Mouse (Mus musculus) gastrocnemius, postnatal 25 days (tissue): ENCODE results near the gene Srxn1. TPM values are rescaled to one million over a fixed set of nuclear protein-coding genes. Genes with fewer than 3 reads are reported as not detected.

Experiments used
- DNase-seq: peaks from one replicate; pipeline ENCODE4 v3.0.0; 2022
- total RNA-seq, 2 experiments: library from RNA; stranded (reverse); gene quantifications; 1 replicate in 1 of 2; 2 replicates in 1 of 2; pipeline ENCODE4 v1.2.3; 2021

Gene Srxn1
- total RNA-seq, 2 experiments from 2014 or later: 18.8 to 24.8 TPM

GRCm38 (mm10) chr2:152159487-152159886 is 54.2 kb downstream of the Srxn1 start:
- DNase-seq: no peak

Other genes starting within 250 kb of the Srxn1 start
- under 1 TPM; 0.11 to 0.15 TPM for gene Angpt4, start 194.3 kb upstream of the Srxn1 start, total RNA-seq
- gene Fam110a, start 125.3 kb upstream of the Srxn1 start, total RNA-seq: 1 to 10 TPM; 2.2 to 2.9 TPM
- under 1 TPM; 0.94 to 1.00 TPM for gene Slc52a3, start 109.0 kb upstream of the Srxn1 start, total RNA-seq
- not detected for gene Scrt2, start 24.0 kb upstream of the Srxn1 start, total RNA-seq
- gene Tcf15, start 38.0 kb downstream of the Srxn1 start, total RNA-seq: 10 to 100 TPM; 11.2 to 12.4 TPM
- 10 to 100 TPM; 78.6 to 79.8 TPM for gene Csnk2a1, start 121.3 kb downstream of the Srxn1 start, total RNA-seq
- gene Tbc1d20, start 188.3 kb downstream of the Srxn1 start, total RNA-seq: 10 to 100 TPM; 27.0 to 28.9 TPM
- gene Rbck1, start 227.1 kb downstream of the Srxn1 start, total RNA-seq: 10 to 100 TPM; 26.6 to 32.2 TPM
- 1 to 10 TPM in 1 of 2 experiments, under 1 TPM in 1; 0.74 to 1.8 TPM for gene Trib3, start 238.5 kb downstream of the Srxn1 start, total RNA-seq